Mouse (Mus musculus): Measurements from ENCODE around the gene Csf2ra.

GRCm38 (mm10) chr19:61224678-61225525 is 3.3 kb downstream of the Csf2ra start:
- TF ChIP-seq CTCF (IDR thresholded peaks at IDR 0.05; ENCODE audit: extremely low read depth, insufficient read depth, low read length) (no peak), POLR2A (IDR thresholded peaks at IDR 0.05; ENCODE audit: extremely low read depth, insufficient read depth, low read length) (no peak)

Data from cortical plate, adult 2 months (tissue).